Mouse (Mus musculus): ENCODE data around the gene Mosmo. TPM values are rescaled to one million over a fixed set of nuclear protein-coding genes. Genes with fewer than 3 reads are reported as not detected.

Gene Mosmo
- total RNA-seq, 2 experiments from 2014 or later, result 27.8 to 29.2 TPM

GRCm38 (mm10) chr7:120748478-120748877 lies 71.1 kb downstream of the Mosmo start:
- DNase-seq, result no peak
- intact Hi-C loops (cut with DNase I), result no loop called here

DNA sequence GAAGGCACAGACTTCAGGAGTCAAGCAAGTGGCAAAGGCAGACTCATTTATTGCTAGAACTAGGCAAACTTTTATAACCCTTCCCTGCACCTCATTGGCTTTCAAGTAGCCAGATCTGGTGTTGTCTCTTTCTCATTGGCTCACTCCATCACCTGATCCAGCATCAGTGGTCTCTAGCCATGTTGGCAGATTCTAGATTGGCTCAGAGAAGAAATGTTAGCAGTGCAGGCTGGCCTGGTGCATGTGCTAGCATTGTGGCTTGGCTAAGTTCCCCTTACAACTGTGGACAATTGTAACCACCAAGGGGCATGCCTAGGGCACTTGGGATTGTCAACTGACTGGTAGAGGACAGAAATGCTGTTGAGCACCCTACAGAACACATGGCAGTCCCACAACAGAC lies 73.9 kb downstream of the Mosmo start:
- intact Hi-C loops (cut with DNase I), result no loop called here
- no peak for DNase-seq

DNA sequence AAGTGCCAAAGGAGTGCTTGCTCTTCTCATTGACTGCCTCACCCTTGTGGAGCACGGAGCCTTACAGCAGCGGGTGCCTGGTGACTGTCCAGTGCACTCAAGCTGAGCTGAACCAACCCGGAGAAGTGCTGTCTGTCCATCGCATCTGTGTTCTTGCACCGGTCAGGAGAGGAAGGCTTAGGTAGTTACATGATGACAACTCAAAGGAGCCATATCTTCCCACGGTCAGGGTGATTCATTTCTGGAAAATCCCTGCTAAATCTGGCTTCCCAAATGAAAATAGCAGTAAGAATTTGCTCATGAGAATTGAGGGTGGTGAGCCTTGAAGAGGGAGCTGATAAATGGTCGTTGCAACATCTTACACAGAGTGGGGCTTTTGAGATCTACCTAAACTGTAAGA lies 74.5 kb downstream of the Mosmo start:
- no peak for DNase-seq
- intact Hi-C loops (cut with DNase I), result no loop called here

- DNase-seq, result peak; percentile 88 to 92
- intact Hi-C loops (cut with DNase I), result loop anchor here (5.0 kb wide), 1 partner anchor 68 kb away; no protein-coding TSS in a partner anchor
Observed at GRCm38 (mm10) chr7:120754671-120755070, 77.3 kb downstream of the Mosmo start.

- DNase-seq, result no peak
- intact Hi-C loops (cut with DNase I), result no loop called here
Observed at GRCm38 (mm10) chr7:120767369-120767768, 90.0 kb downstream of the Mosmo start.

GRCm38 (mm10) chr7:120771389-120771788 lies 94.0 kb downstream of the Mosmo start:
- intact Hi-C loops (cut with DNase I), result no loop called here
- DNase-seq, result no peak

- intact Hi-C loops (cut with DNase I), result no loop called here
- no peak for DNase-seq
Observed at GRCm38 (mm10) chr7:120778012-120778411, 100.6 kb downstream of the Mosmo start.

Other genes with a start within 250 kb of the Mosmo start
- 1,000 to 10,000 TPM; 1,074 to 1,083 TPM for gene Uqcrc2, start 42.4 kb upstream of the Mosmo start, total RNA-seq (2021)
- gene Pdzd9, start 7.3 kb upstream of the Mosmo start, total RNA-seq (2021), result not detected
- gene Vwa3a, start 61.7 kb downstream of the Mosmo start, total RNA-seq (2021), result 1 to 10 TPM; 5.1 to 7.3 TPM
- gene Gm5737, start 134.7 kb downstream of the Mosmo start, total RNA-seq (2021), result under 1 TPM in 1 of 2 experiments, not detected in 1; 0.22 TPM
- 10 to 100 TPM; 30.0 to 34.2 TPM for gene Eef2k, start 165.2 kb downstream of the Mosmo start, total RNA-seq (2021)
- 10 to 100 TPM; 10.7 to 10.9 TPM for gene Polr3e, start 240.1 kb downstream of the Mosmo start, total RNA-seq (2021)

All from heart, postnatal 14 days (tissue).